Mouse (Mus musculus) forebrain, embryonic 14.5 days (tissue): Measurements from ENCODE around the gene Dok1. TPM values are rescaled to one million over a fixed set of nuclear protein-coding genes. Genes with fewer than 3 reads are reported as not detected.

ENCODE experiments used
- ATAC-seq: fragments of 200-750 bp; cut with Nextera tagmentation; 2 replicates; pipeline ENCODE4 v1.8.0; 2017; ENCODE audit warnings: mild to moderate bottlenecking, moderate library complexity
- DNase-seq: peaks from one replicate; pipeline ENCODE4 v3.0.0-alpha.2; 2015; ENCODE audit warnings: low spot score
- H3K27ac ChIP-seq: fragments of 300-500 bp; sonication (generic); 2 replicates; pipeline ENCODE4 v1.5.1; 2014; ENCODE audit warnings: low read depth, mild to moderate bottlenecking, control low read depth, low read length, moderate library complexity
- H3K27me3 ChIP-seq: fragments of 300-500 bp; sonication (generic); replicated peaks from 2 replicates; pipeline ENCODE4 v1.6.1; 2014; ENCODE audit warnings: low read length, control low read depth, mixed read lengths; ENCODE audit not compliant: control insufficient read depth, insufficient read depth
- H3K36me3 ChIP-seq: fragments of 300-500 bp; sonication (generic); 2 replicates; pipeline ENCODE4 v1.6.1; 2014; ENCODE audit warnings: low read length, control low read depth; ENCODE audit not compliant: control insufficient read depth, insufficient read depth
- H3K4me1 ChIP-seq: fragments of 300-500 bp; sonication (generic); 2 replicates; pipeline ENCODE4 v1.6.1; 2014; ENCODE audit warnings: antibody characterized with exemption, low read length, control low read depth; ENCODE audit not compliant: control insufficient read depth, insufficient read depth
- H3K4me2 ChIP-seq: fragments of 300-500 bp; sonication (generic); 2 replicates; pipeline ENCODE4 v1.6.1; 2014; ENCODE audit warnings: mild to moderate bottlenecking, control low read depth, low read length
- H3K4me3 ChIP-seq: fragments of 300-500 bp; sonication (generic); 2 replicates; pipeline ENCODE4 v1.5.1; 2014; ENCODE audit warnings: low read depth, low read length, control low read depth
- H3K9ac ChIP-seq: fragments of 300-500 bp; sonication (generic); 2 replicates; pipeline ENCODE4 v1.6.1; 2014; ENCODE audit warnings: mild to moderate bottlenecking, low read length, control low read depth, moderate library complexity
- H3K9me3 ChIP-seq: fragments of 300-500 bp; sonication (generic); replicated peaks from 2 replicates; pipeline ENCODE4 v1.6.1; 2016; ENCODE audit warnings: low read length, control low read depth, mixed read lengths; ENCODE audit not compliant: control insufficient read depth
- WGBS: fragments of 180-500 bp; shearing (Covaris S2); extraction: QIAGEN DNeasy Blood & Tissue Kit; methylation state at CpG from one replicate; pipeline ENCODE4 v1.1.7; 2014; 5-methylcytosine and 5-hydroxymethylcytosine counted together
- polyA plus RNA-seq: library from polyadenylated mRNA; unstranded; fragments of >200 nt; fragmentation: Nextera tagmentation; extraction: Ambion mirVana; gene quantifications from 2 replicates; pipeline ENCODE4 v1.2.1, GENCODE M21; 2014

Gene Dok1
- polyA plus RNA-seq, 1 experiment from 2014 or later, result 3.4 TPM

DNA sequence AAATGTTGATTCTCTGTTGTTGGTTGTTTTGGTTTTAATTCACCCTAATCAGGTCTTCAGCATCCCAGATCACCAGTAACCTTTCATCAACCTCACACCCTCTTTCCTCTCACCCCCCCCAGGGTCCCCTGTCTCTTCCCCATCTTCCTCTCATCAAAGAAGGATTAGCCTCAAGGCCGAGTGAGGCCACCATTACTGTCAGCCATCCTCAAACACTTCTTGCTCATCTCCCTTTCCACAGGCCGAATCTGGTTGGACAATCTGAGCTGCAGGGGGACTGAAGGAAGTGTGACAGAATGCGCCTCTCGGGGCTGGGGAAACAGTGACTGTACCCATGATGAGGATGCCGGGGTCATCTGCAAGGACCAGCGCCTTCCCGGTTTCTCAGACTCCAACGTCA is 3.9 kb upstream of the Dok1 start:
- 83% methylated on average over 8 of the region's 8 CpGs for WGBS
- H3K9ac ChIP-seq, result no peak overlapping the region
- peaks cover 10% of the 10 kb centered on the region; the same call in 1 of the 2 replicates for H3K4me1 ChIP-seq
- ATAC-seq, result no peak
- H3K9me3 ChIP-seq, result no peaks in the 10 kb centered on the region
- DNase-seq, result no peak
- no peaks in the 10 kb centered on the region for H3K36me3 ChIP-seq
- H3K27ac ChIP-seq, result no peak overlapping the region
- H3K27me3 ChIP-seq, result peaks cover 6% of the 10 kb centered on the region; the same call in 1 of the 2 replicates
- no peak overlapping the region for H3K4me3 ChIP-seq
- no peak overlapping the region for H3K4me2 ChIP-seq

GRCm38 (mm10) chr6:83034463-83035055 is 1.3 kb upstream of the Dok1 start:
- no peak for ATAC-seq
- Histone ChIP-seq H3K9me3 (no peaks in the 10 kb centered on the region), H3K27me3 (peaks cover 11% of the 10 kb centered on the region), H3K4me2 (peak overlapping the region; percentile 85), H3K9ac (no peak overlapping the region), H3K4me3 (peak overlapping the region; percentile 49), H3K4me1 (peaks cover 10% of the 10 kb centered on the region; the same call in 1 of the 2 replicates), H3K27ac (no peak overlapping the region; the same call in 1 of the 2 replicates), H3K36me3 (no peaks in the 10 kb centered on the region)
- 26% methylated on average over 5 of the region's 5 CpGs for WGBS
- DNase-seq, result no peak

DNA sequence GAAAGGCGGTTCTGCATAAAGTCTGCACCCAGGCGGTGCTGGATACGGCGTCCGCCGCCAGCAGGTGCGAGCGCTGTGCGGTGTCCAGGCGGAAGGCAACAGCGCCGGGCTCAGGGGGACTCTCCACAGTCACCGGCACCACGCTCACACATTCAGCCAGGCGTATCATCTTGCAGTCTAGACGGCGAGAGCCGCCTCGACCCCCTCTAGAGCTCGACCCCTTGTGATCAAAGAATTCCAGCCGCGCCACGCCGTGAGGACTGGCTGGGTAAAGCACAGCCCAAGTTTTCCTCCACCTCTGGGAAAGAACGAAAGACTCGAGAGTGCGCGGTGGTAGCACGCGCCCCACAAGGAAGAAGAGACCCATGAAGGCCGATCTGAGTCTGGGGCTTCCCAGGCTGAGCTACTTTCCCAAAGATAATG is 491 bp downstream of the Dok1 start:
- Histone ChIP-seq H3K9ac (peak overlapping the region; percentile 61), H3K27me3 (peaks cover 11% of the 10 kb centered on the region), H3K36me3 (no peaks in the 10 kb centered on the region), H3K4me2 (peak overlapping the region; percentile 85), H3K27ac (0 out of 2 replicates have a peak overlapping the region, but pooled peaks have one; percentile 11), H3K4me3 (peak overlapping the region; percentile 49), H3K9me3 (no peaks in the 10 kb centered on the region), H3K4me1 (peaks cover 10% of the 10 kb centered on the region; the same call in 1 of the 2 replicates)
- ATAC-seq (peak; percentile 46), DNase-seq (peak; percentile 42)
- under 1% methylated on average over 31 of the region's 31 CpGs for WGBS

DNA sequence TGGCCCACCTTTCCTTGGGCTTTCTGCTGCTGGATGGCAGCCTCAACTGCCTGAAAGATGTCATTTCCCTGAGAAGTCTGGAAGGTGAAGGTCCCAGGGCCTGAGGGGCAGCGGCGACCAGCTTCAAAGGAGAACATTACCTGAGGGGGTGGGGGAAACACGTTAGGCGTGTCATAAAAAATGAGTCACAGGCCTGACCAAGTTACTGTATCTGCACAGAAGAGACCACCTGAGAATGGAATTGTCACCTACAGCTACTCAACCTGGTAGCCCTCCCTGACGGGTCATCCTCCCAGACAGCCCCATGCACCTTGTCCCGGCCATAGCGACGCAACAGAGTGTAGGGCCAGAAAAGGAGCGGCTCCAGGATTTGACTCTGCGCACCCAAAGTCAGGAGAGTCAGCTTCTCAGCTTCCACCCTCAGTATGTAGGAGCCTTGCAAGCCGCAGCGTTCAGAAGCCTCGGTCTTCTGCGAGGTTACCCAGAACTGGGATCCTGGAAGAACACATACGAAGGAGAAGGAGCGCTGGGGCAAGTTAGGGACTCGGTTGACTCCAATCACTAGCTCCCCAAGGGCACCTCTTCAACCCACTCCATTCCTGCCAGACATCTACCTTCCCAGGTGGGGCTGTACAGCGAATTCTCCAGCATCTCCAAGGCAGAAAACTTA is 1.2 kb downstream of the Dok1 start:
- Histone ChIP-seq H3K4me2 (peak overlapping the region; percentile 85), H3K9me3 (no peaks in the 10 kb centered on the region), H3K27me3 (peaks cover 11% of the 10 kb centered on the region), H3K4me3 (peak overlapping the region; percentile 49), H3K4me1 (peaks cover 10% of the 10 kb centered on the region; the same call in 1 of the 2 replicates), H3K9ac (peak overlapping the region; percentile 61), H3K36me3 (no peaks in the 10 kb centered on the region), H3K27ac (no peak overlapping the region)
- ATAC-seq (no peak), DNase-seq (no peak)
- WGBS, result 24% methylated on average over 18 of the region's 18 CpGs

DNA sequence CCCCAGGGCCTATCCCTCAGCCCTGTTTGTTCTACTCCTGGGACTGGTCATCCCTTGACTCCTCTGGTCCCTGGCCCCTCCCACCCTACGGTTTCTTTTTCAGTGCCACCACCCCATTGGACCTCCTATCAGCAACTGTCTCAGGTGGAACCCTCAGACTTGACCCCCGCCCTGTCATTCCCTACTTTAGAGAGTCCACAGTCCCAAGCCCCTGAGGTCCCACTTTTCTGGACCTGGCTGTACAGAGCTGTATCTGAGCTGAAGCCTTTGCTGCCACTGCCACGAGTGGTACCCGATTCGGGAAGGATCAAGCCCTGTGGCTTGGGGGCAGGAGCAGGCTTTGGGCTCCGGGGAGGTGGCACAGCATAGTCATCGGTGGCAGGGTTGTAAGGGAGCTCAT is 2.2 kb downstream of the Dok1 start:
- ATAC-seq, result no peak
- no peak overlapping the region for H3K4me3 ChIP-seq
- WGBS, result 59% methylated on average over 7 of the region's 7 CpGs
- H3K4me1 ChIP-seq, result peaks cover 10% of the 10 kb centered on the region; the same call in 1 of the 2 replicates
- H3K9ac ChIP-seq, result no peak overlapping the region
- H3K9me3 ChIP-seq, result no peaks in the 10 kb centered on the region
- no peak for DNase-seq
- H3K4me2 ChIP-seq, result no peak overlapping the region
- peaks cover 11% of the 10 kb centered on the region for H3K27me3 ChIP-seq
- no peaks in the 10 kb centered on the region for H3K36me3 ChIP-seq
- no peak overlapping the region for H3K27ac ChIP-seq

DNA sequence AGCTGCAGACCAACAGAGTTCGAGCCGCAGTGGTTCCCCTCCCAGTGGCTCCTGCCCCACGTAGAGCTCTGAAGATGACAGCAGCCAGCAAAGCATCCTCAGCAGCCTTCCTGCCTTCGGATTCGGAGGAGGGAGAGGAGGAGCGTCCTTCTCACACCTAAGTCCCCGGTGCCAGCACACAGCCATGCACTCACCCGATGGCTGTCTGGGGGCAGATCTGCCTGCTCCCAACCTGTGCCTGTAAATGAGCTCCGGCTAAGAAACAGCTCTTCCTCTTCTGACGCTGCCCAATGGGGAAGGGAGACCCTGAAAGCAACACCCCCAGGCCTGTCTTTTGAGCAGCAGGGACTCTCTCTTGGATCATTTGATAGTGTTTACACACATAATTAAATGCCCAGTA is 3.5 kb downstream of the Dok1 start:
- Histone ChIP-seq H3K27me3 (peaks cover 11% of the 10 kb centered on the region), H3K4me3 (no peak overlapping the region), H3K27ac (no peak overlapping the region), H3K4me2 (no peak overlapping the region), H3K4me1 (peaks cover 10% of the 10 kb centered on the region; the same call in 1 of the 2 replicates), H3K9me3 (no peaks in the 10 kb centered on the region), H3K36me3 (no peaks in the 10 kb centered on the region), H3K9ac (no peak overlapping the region)
- 20% methylated on average over 10 of the region's 10 CpGs for WGBS
- ATAC-seq (no peak), DNase-seq (no peak)

- ATAC-seq (no peak), DNase-seq (no peak)
- Histone ChIP-seq H3K4me3 (no peak overlapping the region), H3K4me2 (no peak overlapping the region), H3K9me3 (no peaks in the 10 kb centered on the region), H3K36me3 (no peaks in the 10 kb centered on the region), H3K27me3 (peaks cover 8% of the 10 kb centered on the region), H3K4me1 (0 out of 2 replicates have a peak, but pooled peaks cover 3% of the 10 kb centered on the region), H3K9ac (no peak overlapping the region), H3K27ac (no peak overlapping the region)
- 57% methylated on average over 7 of the region's 9 CpGs for WGBS
Measured at GRCm38 (mm10) chr6:83027706-83028105, 5.6 kb downstream of the Dok1 start.

DNA sequence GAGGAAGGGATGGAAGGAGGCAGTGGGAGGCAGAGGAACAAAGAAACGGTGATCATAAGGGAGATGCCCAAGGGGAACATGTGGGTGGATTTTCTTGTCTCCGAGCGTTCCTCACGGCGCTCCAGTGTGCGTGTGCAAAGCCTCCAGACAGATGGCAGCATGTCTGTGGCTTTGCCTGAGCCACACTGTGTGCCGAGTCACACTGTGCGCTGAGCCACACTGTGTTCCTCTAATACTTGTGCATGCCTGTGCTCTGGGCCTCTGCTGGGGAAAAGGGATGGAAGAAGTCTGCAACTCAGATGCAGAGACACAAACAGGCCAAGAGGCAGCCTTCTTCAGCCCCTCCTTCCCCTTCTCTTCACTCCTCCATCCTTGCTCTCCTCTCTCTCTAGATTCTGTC is 6.0 kb downstream of the Dok1 start:
- no peak overlapping the region for H3K9ac ChIP-seq
- no peak overlapping the region for H3K4me3 ChIP-seq
- H3K36me3 ChIP-seq, result no peaks in the 10 kb centered on the region
- no peak for DNase-seq
- no peak overlapping the region for H3K4me2 ChIP-seq
- no peaks in the 10 kb centered on the region for H3K9me3 ChIP-seq
- 69% methylated on average over 8 of the region's 8 CpGs for WGBS
- H3K27ac ChIP-seq, result no peak overlapping the region
- no peak for ATAC-seq
- H3K27me3 ChIP-seq, result peaks cover 7% of the 10 kb centered on the region
- H3K4me1 ChIP-seq, result 0 out of 2 replicates have a peak, but pooled peaks cover under 1% of the 10 kb centered on the region

GRCm38 (mm10) chr6:83025221-83025620 is 8.1 kb downstream of the Dok1 start:
- Histone ChIP-seq H3K27me3 (no peaks in the 10 kb centered on the region), H3K4me3 (no peak overlapping the region), H3K36me3 (no peaks in the 10 kb centered on the region), H3K4me2 (no peak overlapping the region), H3K27ac (no peak overlapping the region), H3K9ac (no peak overlapping the region), H3K4me1 (no peaks in the 10 kb centered on the region), H3K9me3 (no peaks in the 10 kb centered on the region)
- DNase-seq, result no peak
- ATAC-seq, result no peak
- WGBS, result 97% methylated on average over 4 of the region's 4 CpGs
